Mouse (Mus musculus): Measurements from ENCODE around the gene Gfpt1. TPM values are rescaled to one million over a fixed set of nuclear protein-coding genes. Genes with fewer than 3 reads are reported as not detected.
"Not testable (repeated sequence)": the region's sequence is repeated elsewhere in the genome, so short reads cannot be mapped to it uniquely, and the experiment has no call there.

Gene Gfpt1
- total RNA-seq, 1 experiment from 2014 or later = 40.4 TPM

DNA sequence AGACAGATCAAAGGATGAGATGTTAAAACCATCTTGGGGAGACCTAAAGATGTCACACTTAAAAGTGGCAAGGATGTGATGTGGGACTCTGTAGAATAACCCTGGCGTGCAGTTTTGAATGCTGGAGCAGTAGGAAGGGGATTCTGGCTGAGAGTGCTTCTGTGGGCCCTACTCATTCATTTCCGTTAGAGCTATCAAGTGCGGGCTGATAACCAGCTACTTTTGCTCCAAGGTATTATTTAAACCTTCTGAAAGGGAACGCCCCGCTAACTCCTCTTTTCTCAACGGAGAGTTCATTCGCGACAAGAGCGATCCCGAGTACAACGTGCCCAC, 676 bp upstream of the Gfpt1 start:
- DNase-seq = no peak

DNA sequence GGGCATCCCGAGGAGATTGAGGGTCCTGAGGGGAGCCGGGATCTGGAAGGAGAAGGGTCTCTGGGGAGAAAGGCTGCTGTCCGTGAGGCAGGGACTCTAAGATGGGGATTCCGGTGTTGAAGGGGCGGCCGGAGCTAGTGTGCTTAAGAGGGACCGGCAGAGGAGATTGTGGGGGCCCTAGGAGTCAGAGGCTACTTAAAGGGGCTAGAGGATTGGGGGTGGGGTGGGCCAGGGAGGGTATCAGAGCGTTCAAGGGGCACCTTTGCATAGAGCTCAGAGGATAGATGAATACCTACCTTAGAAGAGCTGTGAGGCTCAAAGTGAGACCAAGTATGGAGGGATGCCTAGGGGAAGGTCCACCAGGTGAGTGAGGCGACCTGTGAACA, 478 bp downstream of the Gfpt1 start:
- DNase-seq = no peak

DNA sequence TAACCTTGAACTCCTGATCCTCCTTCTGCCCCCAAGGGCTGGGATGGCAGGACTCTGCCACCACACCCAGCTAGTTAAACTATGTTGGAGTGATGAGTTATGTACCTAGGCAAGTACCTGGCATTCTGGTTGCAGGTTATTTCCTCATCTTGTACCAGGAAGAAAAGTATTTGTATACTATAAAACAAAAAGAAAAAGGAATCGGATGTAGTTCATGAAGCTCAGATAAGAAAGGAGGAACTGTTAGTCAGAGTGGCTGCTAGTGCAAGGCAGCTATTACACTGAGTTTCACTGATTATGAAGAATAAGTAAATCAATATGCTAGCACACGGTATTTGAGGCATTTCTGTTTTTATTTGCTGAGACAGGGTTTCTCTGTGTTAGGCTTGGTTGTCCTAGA, 2.2 kb downstream of the Gfpt1 start:
- no peak for DNase-seq

DNA sequence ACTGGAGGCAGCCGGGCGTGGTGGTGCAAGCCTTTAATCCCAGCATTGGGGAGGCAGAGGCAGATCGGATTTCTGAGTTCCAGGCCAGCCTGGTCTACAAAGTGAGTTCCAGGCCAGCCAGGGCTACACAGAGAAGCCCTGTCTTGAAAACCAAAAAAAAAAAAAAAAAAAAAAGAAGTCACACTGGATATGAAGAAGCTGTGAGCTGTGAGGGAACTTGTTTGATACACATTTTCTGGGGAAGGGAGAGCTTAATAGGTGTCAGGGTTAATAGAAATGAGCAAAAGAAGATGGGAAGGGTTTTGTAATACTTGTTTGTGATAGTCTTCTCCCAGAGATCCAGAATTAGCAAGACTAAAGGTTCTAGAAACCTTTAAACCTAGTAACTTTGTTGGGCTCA, 2.9 kb downstream of the Gfpt1 start:
- no peak for DNase-seq

DNA sequence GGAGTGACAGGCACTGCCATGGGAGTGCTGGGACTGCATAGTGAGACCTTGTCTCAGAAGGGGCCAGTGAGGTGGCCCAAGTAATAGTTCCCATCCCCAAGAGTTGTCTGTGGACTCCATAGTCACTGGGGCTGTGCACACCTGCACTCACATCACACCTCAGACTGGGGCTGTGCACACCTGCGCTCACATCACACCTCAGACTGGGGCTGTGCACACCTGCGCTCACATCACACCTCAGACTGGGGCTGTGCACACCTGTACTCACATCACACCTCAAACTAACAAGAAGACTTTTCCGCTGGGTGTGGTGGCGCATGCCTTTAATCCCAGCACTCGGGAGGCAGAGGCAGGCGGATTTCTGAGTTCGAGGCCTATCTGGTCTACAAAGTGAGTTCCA, 6.1 kb downstream of the Gfpt1 start:
- DNase-seq = not testable (repeated sequence)

DNA sequence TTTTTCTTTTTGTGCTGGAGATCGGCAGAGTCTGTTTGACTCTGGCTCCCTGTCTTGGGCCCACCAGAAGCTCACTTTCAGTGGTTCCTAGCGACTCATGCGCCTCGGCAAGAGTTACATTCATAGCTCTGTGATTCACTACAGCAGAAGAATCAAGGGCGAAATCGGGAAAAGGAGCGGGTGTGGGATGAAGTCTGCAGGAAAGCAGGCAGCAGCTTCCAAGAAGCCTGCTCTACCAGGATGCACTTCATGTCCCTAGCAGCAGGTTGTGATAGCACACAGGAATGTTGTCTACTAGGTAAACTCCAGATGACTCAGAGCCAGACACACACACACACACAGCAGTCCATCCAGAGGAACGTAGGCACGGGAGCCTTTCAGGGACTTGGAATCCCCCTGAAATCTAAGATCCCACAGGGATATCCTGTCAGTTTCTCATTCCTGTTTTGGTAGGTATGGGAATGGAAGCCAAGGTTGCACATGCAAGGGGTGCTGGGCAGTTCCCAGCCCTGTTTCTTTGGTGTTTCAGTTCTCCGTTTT, 9.3 kb downstream of the Gfpt1 start:
- no peak for DNase-seq

DNA sequence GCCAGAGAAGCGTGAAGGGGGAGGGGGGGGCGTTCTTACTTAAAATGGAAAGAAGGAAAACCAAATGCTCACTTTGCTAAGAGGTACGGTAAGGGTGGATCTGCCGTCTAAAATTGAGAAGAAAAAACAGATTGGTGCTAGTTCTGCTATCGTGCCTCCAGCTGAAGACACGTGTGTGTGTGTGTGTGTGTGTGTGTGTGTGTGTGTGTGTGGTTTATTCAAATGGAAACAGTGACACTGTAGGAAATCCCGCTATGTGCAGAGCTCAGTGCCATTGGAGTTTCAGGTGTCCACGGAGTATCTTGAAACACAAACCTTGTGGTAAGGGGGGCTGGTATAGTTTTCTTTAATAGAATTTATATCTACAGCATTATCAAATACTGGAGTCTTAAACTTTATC, 11.5 kb downstream of the Gfpt1 start:
- DNase-seq = no peak

DNA sequence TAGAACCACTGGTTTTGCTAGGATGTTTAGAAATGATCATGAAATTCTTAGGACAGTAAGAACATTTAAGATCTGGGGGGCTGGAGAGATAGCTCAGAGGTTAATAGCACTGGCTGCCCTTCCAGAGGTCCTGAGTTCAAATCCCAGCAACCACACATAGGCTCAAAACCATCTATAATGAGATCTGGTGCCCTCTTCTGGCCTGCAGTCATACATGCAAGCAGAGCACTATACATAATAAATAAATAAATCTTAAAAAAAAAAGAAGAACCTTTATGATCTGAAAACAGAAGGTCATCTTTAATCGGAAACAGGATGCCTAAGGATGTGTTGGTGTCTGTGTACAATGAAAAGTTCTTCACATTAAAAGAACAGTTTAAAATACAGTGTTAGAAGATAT, 17.1 kb downstream of the Gfpt1 start:
- no peak for DNase-seq

DNA sequence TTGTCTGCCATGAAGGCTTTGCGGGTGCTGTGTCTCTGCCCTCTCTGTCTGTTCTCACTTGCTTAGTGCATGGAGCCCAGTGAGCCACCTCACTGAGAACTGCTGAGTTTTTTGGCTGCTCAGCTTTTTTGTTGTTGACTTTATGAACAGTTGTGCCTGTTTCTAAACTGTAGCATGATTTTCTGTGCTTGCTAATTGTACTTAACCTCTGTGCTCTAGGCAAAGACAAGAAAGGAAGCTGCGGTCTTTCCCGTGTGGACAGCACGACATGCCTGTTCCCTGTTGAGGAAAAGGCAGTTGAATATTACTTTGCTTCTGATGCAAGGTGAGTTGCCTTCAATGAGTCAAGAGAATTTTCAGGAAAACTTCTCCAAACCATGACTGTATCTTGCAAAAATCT, 20.9 kb downstream of the Gfpt1 start:
- DNase-seq = no peak

DNA sequence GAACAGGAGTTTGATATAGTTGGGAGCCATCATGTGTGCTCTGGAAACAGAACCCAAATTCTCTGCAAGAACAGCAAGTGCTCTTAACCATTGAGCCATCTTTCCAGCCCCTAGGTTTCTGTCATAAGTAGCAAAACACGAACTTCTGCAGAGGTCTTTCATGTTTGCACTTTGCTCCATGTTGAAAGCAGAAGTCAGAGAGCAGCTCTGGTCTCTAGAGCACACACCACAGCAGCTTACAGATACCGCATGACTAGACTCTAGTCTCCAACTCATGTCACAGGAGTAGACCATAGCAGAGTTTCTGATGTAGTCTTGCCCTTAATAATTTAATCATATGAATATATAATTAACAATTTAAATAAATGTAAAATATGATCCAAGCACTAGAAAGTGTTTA, 25.6 kb downstream of the Gfpt1 start:
- DNase-seq = no peak

DNA sequence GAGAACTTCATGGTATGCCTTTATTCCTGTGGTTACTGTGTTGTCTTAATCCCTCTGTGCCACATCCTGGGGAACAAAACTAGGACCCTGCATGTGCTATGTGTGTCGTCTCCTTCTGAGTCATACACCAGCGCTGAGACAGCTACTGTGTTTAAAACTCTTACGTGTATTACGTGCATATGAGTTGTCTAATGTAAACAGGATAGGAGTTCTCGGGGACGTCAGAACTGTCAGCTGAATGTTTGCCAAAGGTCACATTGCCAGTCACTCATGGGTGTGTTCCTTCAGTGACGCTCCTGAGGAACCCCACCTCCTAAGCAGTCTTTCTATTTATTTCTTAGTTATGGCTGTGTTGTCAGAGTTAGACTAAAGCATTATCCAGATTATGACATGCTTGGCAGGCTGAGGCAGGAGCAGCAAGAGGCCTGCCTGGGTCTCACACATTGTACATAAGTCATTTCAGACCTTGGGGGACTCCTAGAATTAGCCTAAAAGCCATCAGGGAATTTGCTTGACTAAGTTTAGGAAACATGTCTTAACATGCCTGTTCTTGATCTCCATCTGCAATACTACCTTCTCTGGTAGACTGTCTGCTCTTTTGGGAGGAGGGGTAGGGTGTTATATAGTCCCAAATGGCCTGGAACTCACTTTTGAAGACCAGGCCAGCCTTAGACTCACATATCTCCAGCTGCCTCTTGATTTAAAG, 26.7 kb downstream of the Gfpt1 start:
- DNase-seq = no peak

DNA sequence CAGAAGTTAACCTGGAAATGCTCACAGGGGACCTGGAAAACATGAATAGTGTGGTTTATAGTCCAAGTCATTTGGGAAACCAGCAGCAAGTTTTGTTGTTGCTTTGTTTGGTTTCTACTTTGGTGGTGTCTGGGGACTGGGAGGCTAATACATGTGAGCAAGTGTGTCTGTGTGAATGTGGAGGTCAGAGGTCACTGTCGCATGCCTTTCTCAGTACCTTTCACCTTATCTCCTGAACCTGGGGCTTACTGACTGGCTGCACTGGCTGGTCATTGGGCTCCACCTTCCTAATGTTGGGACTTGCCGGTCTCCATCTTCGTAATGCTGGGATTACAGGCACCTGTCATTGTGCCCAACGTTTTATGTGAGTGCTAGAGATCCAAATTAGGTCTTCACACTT, 28.0 kb downstream of the Gfpt1 start:
- no peak for DNase-seq

DNA sequence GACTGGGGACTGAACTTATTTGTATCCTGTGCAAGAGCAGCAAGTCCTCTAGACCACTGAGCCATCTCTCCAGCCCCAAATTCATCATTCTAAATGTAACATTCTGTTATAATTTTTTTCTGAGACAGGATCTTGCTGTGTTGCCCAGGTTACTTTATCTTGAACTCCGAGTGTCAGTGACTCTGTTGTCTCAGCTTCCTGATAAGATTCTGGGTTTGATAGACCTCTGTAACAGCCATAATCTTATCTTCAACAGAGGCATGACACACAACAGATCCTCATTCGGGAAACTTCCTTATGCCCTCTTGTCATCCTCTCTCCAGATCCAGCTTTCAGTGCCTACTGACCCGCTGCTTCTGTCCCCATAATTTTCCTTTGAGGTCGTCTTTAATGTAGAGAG, 30.1 kb downstream of the Gfpt1 start:
- DNase-seq = no peak

DNA sequence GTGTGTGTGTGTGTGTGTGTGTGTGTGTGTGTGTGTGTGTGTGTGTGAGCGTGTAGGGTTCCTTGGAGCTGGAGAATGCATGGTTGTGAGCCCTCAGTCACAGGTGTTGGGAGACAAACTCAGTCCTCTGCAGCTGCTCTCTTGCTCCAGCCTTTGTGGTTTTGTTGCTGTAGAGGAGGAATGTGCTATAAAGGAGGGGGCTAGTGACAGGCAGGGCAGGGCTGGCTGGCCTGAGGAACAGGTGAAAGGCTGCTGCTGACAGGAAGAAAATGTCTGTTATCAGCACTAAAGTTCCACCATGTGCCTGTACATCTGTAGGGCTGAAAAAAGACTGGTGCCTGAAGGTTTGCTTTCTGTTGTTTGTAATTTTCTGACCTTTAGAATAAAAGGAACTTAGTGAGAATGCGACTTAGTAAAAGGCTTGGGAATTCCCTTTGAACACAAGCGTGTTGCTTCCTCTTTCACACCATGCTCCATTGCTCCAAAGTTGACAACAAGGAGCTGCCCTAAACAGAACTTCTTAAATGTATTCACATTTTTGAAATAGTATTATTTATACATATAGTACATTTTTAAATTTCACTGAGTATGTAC, 32.5 kb downstream of the Gfpt1 start:
- DNase-seq = no peak

DNA sequence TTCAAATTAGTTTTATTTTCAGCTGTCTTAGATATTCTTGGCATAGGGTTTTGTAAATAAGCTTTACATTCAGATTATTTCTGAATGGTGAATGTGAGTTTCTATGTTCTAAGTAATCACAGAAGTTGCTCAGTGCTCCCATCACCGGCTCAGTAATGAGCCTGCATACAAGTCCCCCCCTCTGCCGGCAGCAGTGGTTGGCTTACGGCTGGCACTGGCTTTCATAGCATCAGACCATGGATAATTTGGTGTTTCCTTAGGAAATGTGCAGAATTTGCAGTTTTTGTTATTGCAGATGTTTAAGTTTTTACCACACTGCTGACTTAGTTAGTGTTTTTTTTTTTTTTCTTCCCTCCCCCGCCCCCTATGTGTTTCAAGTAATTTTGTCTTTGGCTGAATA, 36.8 kb downstream of the Gfpt1 start:
- DNase-seq = no peak

DNA sequence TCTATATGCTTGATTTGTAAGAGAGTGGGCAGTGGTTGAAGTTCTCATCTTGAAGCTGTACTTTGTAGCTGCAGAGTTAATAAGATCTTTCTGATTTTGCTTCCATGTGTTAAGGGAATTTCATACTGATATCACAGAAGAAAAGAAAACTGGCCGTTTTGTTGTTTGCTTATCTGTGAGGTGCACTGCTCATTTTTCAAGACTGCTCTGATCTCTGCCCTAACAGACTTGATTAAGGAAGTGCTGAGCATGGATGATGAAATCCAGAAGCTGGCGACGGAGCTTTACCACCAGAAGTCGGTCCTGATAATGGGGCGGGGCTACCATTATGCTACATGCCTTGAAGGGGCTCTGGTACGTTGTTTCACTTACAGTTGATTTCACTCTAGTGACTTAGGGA, 42.4 kb downstream of the Gfpt1 start:
- no peak for DNase-seq

DNA sequence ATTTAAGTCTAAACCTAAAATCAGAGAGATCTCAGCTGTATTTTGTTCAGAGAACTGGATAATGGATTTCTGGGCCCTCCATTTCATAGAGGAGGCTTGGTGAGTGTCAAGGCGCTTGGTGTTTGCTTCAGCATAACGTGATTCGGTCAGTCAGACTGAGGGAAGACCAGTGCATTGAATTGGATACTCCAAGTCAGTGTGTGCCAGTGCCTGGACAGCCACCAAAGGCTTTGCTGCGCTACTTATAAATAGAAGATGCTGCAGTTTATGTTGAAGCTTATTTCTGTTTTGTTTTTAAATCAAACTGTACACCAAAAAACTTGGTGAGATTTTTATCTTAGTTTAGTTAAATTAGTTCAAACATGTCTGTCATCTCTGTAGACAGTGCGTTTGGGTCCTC, 45.7 kb downstream of the Gfpt1 start:
- DNase-seq = no peak

DNA sequence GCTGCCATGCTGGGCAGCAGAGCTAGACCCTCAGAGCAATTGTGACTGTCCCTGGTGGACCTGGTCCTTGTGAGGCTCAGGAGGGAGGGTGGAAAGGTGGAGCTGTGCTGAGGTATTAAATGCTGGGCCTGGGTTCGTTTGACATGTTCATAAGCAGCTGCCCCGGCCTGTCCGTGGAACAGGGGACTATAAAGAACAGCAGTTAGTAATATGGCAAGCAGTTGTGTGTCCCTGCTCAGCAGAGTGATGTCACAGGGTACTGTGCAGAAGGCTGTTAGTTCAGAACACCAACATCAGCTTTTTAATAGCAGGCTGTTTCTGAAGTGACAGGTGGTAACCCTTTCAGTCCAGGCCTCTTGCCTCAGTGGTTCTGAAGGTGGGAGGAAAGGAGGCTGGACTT, 48.2 kb downstream of the Gfpt1 start:
- no peak for DNase-seq

DNA sequence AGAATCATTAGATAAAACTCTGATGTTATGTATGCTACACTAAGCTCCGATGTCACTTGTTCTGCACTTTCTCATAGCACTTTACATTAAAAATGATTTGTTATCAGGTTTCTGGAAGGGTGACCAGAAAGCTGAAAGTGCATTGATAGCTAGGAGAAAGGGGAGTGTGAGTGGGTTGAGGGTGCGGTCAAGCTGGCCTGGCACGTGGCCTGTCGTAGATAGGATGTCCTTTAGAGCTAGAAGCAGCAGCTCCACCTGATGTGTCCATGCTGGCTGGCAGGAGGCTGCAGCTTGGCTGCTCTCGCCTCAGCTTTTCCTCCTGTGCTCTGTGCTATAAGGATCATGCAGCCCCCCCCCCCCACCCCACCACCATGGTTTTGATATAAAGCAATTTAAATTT, 49.8 kb downstream of the Gfpt1 start:
- DNase-seq = no peak

DNA sequence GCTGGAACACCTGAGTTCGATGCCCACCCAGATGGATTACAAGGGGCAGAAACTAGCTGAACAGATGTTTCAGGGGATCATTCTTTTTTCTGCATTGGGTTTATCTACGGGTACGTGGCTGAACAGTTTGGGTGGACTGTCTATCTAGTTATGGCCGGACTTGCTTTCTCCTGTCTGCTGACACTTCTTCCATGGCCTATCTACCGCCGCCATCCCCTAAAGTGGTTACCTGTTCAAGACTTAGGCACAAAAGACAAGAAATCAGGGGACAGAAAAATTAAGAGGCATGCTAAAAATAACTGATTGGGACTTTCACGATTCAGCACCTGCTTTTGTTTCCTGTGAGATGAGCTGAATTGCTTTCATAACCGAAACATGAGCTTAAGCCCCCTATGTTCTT, 51.0 kb downstream of the Gfpt1 start:
- DNase-seq = not testable (repeated sequence)

DNA sequence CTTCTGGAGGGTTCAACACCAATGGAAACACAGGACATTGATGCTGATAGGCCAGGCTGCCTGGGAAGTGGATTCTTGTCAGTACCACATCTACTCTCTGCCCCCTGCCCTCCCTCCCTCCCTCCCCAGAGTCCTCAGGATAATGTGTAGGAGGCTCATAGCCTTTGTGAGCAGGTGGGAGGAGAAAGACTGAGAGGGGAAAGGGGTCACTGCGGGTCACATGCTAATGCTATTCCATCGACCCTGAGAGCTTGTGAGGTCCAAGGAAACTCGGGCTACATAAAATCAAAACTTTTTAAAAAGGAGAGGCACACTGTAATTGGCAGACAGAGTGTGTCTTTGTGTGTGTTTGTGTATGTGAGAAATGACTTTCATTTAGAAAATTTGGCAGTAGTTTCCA, 56.6 kb downstream of the Gfpt1 start:
- no peak for DNase-seq

DNA sequence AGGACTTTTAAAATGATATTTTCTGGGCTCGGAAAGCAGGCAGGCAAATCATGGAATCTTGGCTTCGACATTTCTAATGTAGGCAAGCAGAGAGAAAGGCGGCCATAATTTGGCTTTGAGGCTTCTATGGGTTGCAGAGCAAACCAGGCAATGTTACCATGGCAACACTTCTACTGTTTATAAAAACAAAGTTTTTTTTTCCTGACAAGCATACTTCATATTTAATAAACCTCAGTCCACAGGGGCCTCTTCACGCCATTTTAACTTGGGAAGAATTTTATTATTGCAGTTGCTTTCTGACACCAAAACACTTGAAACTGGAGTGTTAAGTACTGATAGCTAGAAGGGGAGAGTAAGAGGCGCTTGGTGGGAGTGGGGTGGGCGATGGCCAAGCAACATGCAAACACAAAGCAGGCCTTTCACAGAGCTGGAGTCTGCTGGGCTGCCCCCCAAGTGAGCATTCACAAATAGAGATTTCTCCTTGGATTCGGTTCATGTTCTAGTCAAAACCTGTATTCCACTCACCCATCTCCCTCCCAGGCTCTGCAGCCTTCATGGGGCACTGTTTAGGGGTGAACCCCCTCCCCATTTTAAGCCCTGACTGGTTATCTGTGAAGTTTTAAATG, 57.1 kb downstream of the Gfpt1 start:
- DNase-seq = no peak

DNA sequence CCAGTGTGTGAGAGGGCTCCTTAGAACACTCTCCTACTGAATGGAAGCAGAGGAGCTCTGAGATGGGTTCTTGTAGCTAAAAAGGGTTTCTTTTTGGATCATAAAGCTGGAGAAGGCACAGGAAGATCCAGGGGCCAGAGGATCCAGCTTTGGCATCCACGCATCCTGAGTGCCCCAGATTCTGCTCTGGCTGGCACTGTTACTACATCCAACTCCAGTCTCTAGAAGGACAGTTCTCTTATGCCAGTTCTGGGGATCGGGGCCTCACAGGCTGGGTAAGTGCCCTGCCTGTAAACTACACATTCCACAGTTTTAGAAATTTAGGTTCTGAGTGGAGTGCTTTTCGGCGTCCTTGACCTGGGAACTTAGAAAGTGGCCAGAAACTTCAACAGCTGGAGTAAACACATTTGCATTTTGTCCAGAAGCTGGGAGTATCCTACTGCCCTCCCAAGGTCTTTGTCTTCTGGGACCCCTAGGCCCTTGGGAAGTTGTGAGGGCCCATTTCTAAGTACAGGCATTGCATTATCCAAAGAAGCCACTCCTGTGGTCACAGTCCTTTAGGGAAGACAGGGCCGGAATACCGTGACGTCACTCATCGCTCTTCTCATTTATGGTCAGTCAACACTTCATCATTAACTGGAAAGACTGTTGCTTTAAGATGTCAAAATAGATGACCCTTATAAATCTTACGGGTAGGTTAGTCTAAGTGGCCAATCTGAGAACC, 57.8 kb downstream of the Gfpt1 start:
- DNase-seq = no peak
